Mouse (Mus musculus) frontal cortex, adult 2 months (tissue): ENCODE data around the gene Neurl1b. TPM values are rescaled to one million over a fixed set of nuclear protein-coding genes. Genes with fewer than 3 reads are reported as not detected.

Source experiments
- DNase-seq, 2 experiments: peaks; one replicate each; pipeline ENCODE4 v3.0.0; 2022; ENCODE audit warnings: low spot score in 1 of 2; ENCODE audit errors: extremely low spot score in 1 of 2
- polyA plus RNA-seq: library from polyadenylated mRNA; depleted of rRNA; stranded (reverse); fragments of >200 nt; gene quantifications from 2 replicates; pipeline ENCODE4 v1.2.3, GENCODE M21; 2012; rRNA removed

Neurl1b gene
- polyA plus RNA-seq, 1 experiment, result 66.5 TPM

GRCm38 (mm10) chr17:26488711-26489403, 74.2 kb downstream of the Neurl1b start:
- no peak for DNase-seq

- no peak for DNase-seq
Observed at GRCm38 (mm10) chr17:26490072-26490471, 75.4 kb downstream of the Neurl1b start.

- DNase-seq, result no peak
Observed at GRCm38 (mm10) chr17:26490910-26491309, 76.3 kb downstream of the Neurl1b start.

- DNase-seq, result no peak
Observed at GRCm38 (mm10) chr17:26492246-26492645, 77.6 kb downstream of the Neurl1b start.

- no peak for DNase-seq
Observed at GRCm38 (mm10) chr17:26494642-26495468, 80.2 kb downstream of the Neurl1b start.

Other genes with a start within 250 kb of the Neurl1b start
- gene Pdia2, start 215.7 kb upstream of the Neurl1b start, polyA plus RNA-seq, result 0.17 and 0.28 TPM in 2 replicates
- 87.1 and 90.1 TPM in 2 replicates for gene Rgs11, start 211.9 kb upstream of the Neurl1b start, polyA plus RNA-seq
- gene Arhgdig, start 207.0 kb upstream of the Neurl1b start, polyA plus RNA-seq, result 132 and 140 TPM in 2 replicates
- 20.2 and 21.4 TPM in 2 replicates for gene Fam234a, start 170.6 kb upstream of the Neurl1b start, polyA plus RNA-seq
- 72.2 and 81.6 TPM in 2 replicates for gene Luc7l, start 161.9 kb upstream of the Neurl1b start, polyA plus RNA-seq
- 123 and 134 TPM in 2 replicates for gene Ergic1, start 146.7 kb downstream of the Neurl1b start, polyA plus RNA-seq
- gene Dusp1, start 147.3 kb downstream of the Neurl1b start, polyA plus RNA-seq, result 40.9 and 60.5 TPM in 2 replicates
- gene Atp6v0e, start 248.4 kb downstream of the Neurl1b start, polyA plus RNA-seq, result 80.3 and 80.9 TPM in 2 replicates